Mouse (Mus musculus) embryo, embryonic 11 days (tissue): ENCODE results near the gene Dennd4c.
A peak's percentile ranks its signal among the peaks of the same experiment; 100 is the strongest.
"Not testable (repeated sequence)": the region's sequence is repeated elsewhere in the genome, so short reads cannot be mapped to it uniquely, and the experiment has no call there.

Source experiments
- DNase-seq: peaks from one replicate; pipeline ENCODE4 v3.0.0-alpha.2; 2015

Gene Dennd4c

GRCm38 (mm10) chr4:86814850-86815249 is 66.5 kb downstream of the Dennd4c start:
- DNase-seq: no peak

- peak; percentile 43 for DNase-seq
Measured at GRCm38 (mm10) chr4:86823169-86823568, 74.8 kb downstream of the Dennd4c start.

- no peak for DNase-seq
Measured at GRCm38 (mm10) chr4:86825143-86825542, 76.8 kb downstream of the Dennd4c start.

- no peak for DNase-seq
Measured at GRCm38 (mm10) chr4:86831896-86832295, 83.5 kb downstream of the Dennd4c start.

- DNase-seq: not testable (repeated sequence)
Measured at GRCm38 (mm10) chr4:86841141-86841540, 92.8 kb downstream of the Dennd4c start.

- no peak for DNase-seq
Measured at GRCm38 (mm10) chr4:86845384-86845783, 97.0 kb downstream of the Dennd4c start.

GRCm38 (mm10) chr4:86847246-86847645 is 98.9 kb downstream of the Dennd4c start:
- DNase-seq: no peak

DNA sequence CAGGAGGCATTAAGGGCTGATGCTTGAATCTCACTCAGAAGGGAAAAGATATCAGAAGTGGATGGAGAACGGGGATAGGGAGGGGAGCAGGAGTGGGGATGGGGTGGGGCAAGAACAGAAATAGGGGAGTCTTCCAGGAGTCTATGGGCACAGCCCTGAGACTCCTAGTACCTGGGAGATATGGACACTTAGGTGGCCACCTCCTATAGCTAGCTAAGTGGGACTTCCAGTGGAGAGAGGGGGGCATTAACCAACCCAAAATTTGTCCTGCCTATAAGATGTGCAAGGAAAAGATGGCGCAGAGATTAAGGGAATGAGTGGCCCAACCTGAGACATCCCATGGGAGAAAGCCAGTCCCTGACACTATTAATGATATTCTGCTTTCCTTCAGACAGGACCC is 103.0 kb downstream of the Dennd4c start:
- DNase-seq: no peak

DNA sequence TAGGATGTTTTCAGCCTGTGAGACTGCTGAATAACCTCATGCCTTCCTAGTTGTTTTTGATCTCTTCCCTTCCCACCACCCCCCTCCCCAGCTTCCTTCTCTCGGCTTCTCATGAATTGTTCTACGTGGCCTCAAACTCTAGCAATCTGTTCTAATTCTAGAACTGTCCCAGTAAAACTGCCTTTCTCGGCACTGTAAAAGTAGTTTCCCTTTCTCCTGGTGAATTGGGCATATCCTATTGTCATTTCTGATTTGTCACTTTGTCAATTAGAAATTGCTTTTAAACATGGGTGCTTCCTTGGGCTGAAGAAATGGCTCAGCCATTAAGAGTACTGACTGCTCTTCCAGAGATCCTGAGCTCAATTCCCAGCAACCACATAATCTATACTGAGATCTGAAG is 103.7 kb downstream of the Dennd4c start:
- DNase-seq: no peak

- DNase-seq: no peak
Measured at GRCm38 (mm10) chr4:86852813-86853590, 104.6 kb downstream of the Dennd4c start.

DNA sequence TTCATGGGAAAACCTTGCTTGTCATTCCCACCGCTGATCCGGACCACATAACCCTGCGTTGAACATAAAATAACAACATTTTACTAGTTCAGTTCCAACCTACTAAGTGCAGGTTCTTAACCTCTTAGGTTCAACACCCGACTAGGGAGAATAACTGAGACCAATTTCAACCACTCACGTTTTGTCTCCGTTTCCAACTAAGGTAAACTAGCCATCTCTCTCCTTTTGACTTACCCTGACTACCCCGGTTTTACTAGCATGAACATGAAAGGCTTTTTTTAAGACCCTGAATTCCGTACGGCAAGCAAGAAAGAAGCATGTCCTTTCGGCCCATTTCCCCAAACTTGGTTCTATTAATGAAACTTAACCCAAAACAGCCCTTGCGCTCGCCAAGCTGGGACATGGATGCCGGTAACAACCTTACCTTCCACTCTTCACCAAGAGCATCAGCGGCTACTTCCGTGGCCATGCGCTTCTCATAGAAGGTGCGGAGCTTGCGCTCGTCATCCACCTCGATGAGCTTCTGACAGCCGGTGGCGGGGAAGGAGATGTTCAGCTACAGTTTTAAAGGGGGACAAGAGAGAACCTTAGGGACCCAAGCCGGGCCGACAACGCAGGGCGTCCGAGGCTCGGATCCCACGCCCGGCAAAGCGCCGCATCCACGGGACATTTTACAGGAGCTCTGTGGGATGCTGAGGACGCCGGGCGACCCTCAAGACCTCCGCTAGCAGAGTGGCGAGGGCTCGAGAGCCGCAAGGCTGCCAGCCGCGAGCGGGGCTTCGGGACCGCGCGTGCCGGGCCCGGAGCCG is 108.2 kb downstream of the Dennd4c start:
- DNase-seq: no peak

- DNase-seq: peak; percentile 98
Measured at GRCm38 (mm10) chr4:86857113-86858069, 109.0 kb downstream of the Dennd4c start, which contains the start of gene Rps6. TSS of gene Rps6 (minus strand) at chr4:86857412.

- no peak for DNase-seq
Measured at GRCm38 (mm10) chr4:86858070-86858440, 109.7 kb downstream of the Dennd4c start.

GRCm38 (mm10) chr4:86864087-86864486 is 115.7 kb downstream of the Dennd4c start:
- no peak for DNase-seq

- no peak for DNase-seq
Measured at GRCm38 (mm10) chr4:86871988-86872387, 123.6 kb downstream of the Dennd4c start.

GRCm38 (mm10) chr4:86873072-86873471 is 124.7 kb downstream of the Dennd4c start:
- no peak for DNase-seq

GRCm38 (mm10) chr4:86874146-86874847 is 125.9 kb downstream of the Dennd4c start, which contains the start of gene Acer2:
TSS of gene Acer2 (plus strand) at chr4:86874396.
- DNase-seq: peak; percentile 91

- no peak for DNase-seq
Measured at GRCm38 (mm10) chr4:86879477-86879876, 131.1 kb downstream of the Dennd4c start.

GRCm38 (mm10) chr4:86881178-86881577 is 132.8 kb downstream of the Dennd4c start:
- DNase-seq: no peak

DNA sequence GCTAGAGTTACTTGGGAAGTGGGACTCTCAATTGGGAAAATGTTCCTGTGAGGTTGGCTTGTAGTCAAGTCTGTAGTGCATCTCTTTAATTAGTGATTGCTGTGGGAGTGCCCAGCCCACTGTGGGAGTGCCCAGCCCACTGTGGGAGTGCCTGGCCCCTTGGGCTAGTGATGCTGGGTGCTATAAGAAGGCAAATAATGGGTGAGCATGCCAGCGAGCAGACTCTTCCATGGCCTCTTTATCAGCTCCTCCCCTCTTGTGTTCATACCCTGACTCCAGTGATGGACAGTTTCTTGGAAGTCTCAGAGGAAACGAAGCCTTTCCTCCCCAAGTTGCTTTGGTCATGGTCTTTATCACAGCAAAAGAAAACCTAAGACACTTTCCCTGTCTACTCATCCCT is 134.1 kb downstream of the Dennd4c start:
- DNase-seq: no peak

- peak; percentile 63 for DNase-seq
Measured at GRCm38 (mm10) chr4:86884945-86885344, 136.6 kb downstream of the Dennd4c start.

DNA sequence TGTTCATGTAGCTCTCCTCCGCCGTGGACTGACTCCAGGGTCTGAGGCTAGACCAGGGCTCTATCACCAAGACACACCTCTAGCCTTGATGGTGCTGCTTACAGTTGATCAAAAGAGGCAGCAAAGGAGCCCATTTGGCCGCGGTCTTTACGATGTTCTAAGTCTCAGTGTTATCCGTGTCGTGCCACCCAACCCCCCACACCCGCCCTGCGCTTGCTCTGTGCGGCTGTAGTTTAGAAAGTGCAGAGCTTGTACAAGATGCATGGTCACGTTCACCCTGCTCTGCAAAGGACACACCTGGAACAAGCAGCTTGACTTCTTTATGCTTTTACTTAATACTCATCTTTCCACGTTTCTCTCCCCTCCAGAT is 137.4 kb downstream of the Dennd4c start:
- DNase-seq: peak; percentile 13
